Mouse (Mus musculus) mouse embryonic stem cell (cell line): Measurements from ENCODE around the gene Zdhhc1.

Source experiments
- in situ Hi-C, 2 experiments: fragments of 300-500 bp; cut with MboI; formaldehyde crosslinking; loops; 1 replicate in 1 of 2; 3 replicates in 1 of 2; pipeline ENCODE4 v1.14.3; 2019 to 2020; ENCODE audit warnings: low sequenced_read_pairs in 2 of 2, low pct_unique_long_range_greater_than_20kb in 1 of 2, mixed read lengths in 1 of 2; ENCODE audit not compliant: unreplicated experiment in 1 of 2

Zdhhc1 gene

DNA sequence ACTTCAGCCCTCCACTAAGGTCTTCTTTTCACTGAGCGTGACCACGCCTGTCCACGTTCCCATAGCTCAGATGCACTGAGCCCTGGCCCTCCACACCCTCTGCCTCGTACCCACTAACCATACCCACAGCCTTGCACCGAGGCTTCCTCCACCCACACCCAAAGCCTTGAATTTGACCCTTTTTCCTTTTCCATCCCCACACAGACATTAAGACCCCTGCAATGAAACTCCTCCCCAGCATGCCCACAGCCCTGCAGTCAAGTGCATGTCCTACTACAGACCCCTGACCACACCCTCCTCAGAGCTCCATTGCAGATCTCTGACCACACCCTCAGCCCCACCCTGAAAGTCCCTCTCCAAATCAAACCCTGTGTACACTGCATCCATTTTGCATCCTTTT lies 26.9 kb downstream of the Zdhhc1 start:
- in situ Hi-C loops: loop anchor here in 1 of 2 experiments (5.0 kb wide), 1 partner anchor 33 kb away; no protein-coding TSS in a partner anchor

DNA sequence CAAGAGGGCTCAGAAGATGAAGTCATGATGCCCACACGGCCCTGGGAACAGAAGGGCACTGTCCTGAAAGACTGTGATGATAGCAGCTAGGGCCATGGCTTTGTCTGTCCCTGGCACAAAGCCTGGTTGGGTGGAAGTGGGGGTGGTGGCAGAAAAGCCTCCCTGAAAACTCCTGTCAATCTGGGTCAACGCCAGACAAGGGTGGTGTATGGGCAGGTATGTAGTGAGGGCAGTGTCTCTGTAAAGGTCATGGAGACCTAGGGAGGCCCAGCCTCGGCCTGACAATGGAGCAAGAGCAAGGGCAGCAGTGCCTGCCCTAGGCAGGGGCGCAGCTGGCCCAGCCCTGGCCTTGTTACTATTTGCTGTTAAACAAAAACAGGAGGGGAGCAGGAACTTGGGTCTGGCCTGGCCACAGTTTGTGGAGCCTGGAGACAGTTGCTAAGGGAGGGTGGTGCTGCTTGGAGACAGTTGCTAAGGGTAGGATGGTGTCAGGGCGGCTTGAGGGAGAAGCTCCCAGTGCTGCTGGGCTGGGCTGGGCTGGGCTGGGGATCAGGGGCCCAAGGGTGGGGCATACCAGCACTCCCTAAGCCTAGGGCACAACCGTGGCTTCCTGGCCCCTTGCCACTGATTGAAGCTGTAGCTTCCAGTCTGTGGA lies 27.5 kb downstream of the Zdhhc1 start:
- in situ Hi-C loops: no loop called here

DNA sequence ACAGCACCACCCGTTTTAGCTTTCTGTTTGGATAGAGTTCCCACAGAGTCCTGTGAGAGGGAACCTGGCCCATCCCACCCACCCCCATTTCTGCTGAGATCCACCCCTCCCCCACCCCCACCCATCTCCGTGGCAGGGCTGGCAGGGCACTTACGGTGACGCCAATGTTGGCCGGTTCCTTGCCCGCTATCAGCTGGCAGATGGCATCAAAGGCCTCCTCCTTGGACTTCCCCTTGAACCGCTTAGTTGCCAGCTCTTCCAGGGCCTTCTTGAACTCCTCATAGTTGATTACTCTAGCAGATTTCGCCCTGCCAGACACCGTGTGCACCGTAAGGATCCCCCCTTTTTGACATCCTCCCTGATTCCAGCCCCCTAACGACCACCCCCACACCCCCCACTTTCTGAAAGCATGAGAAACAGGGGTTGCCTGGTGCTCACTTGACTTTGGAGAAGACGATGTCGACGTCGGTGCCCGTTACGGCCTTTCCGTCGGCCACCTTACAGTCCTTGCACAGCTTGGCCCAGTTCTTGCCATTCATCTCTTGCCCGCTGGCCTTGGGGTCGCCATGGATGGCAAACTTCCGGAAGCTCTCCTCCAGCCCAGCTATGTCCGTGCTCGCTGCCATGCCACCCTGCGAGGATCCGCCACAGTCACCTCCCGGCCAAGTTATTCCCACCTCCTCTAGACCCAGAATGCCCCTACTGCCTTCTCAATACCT lies 28.5 kb downstream of the Zdhhc1 start:
- in situ Hi-C loops: no loop called here

DNA sequence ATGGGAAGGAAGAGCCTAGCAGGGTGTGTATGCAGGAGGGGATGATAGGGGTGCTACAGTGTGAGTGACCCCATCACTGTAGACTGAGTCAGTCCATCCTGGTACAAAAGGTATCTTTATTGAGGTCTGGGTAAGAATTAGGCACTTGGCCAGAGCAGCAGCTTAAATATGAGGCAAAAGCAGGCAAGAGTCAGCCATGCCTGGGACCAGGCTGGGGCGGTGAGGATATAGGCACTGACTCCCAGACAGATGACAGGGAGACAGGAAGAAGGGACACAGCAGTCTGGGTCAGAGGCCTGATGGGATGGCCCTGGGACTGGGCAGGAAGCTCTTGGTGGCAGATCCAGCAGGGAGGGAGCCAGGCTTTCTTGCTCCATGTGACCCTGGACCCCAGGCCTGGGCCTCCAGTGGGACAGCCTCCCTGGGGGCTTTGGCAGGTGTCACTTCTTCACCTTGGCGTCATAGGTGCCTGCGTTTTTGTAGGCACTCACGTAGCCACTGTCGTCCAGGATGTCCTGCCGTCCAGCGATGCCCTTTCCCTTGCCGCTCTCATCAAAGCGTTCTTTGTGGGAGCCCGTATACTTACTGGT lies 29.2 kb downstream of the Zdhhc1 start:
- in situ Hi-C loops: no loop called here

DNA sequence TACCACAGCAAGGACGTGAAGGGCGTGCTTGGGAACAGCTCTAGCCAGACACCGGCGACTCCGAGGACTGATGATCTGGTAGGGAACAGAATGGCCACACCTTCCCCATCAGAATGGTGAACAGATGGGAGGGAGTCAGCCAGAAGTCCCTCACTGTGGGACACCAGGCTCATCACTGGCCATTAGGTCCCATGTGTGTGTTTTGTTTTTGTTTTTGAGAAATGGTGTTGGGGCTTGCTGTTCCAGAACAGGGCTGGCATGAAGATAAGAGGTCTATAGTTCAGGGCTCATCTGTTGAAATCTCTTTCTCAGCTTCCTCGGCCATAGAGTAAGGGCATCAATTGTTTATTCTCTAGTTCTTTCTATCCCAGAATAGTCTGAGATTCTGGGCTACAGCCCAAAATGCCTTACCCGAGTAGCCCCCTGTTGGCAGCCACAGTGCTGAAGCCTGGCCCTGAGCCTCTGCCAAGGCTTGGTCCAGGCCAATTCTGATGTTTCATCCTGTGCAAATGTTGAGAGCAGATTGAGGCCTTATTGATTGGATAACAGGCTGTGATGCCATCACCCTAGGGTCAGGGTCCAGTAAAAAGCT lies 29.9 kb downstream of the Zdhhc1 start:
- in situ Hi-C loops: no loop called here

DNA sequence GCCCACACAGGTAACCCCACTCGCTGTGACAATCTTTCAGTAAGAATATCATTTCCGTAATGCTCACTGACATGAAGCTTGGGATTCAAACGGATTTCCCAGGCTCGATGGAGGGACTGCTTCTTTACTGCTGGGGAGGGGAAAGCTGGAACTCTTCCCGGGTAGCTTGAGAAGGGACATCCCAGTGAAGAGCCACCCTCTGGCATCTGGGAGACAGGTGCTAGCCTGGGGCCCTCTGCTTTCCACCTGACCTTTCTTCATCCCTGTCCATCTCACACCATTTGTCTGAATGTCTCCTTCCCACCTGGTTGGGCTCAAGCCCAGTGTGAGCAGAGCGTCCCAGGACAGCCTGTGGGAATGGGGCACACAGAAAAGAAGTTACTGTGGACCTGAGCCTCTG lies 30.5 kb downstream of the Zdhhc1 start:
- in situ Hi-C loops: no loop called here

DNA sequence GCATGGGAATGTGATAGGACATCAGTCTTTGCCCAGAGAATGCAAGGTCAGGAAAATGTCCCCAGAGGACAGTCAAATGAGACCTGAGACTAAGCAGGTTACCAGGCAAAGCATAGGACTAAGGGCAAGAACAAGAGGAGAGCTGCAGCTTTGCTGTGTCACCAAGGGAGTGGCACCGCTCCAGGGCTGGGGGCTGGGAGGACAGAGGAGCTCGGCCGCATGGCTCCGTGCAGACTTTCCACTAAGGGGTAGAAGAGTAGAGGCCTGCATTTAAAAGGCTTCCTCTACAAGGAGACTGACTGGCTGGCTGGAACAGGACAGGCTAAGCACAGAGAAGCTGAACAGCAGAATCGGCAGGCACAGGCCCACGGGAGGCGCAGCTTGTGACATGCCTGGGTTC lies 32.1 kb downstream of the Zdhhc1 start:
- in situ Hi-C loops: no loop called here

DNA sequence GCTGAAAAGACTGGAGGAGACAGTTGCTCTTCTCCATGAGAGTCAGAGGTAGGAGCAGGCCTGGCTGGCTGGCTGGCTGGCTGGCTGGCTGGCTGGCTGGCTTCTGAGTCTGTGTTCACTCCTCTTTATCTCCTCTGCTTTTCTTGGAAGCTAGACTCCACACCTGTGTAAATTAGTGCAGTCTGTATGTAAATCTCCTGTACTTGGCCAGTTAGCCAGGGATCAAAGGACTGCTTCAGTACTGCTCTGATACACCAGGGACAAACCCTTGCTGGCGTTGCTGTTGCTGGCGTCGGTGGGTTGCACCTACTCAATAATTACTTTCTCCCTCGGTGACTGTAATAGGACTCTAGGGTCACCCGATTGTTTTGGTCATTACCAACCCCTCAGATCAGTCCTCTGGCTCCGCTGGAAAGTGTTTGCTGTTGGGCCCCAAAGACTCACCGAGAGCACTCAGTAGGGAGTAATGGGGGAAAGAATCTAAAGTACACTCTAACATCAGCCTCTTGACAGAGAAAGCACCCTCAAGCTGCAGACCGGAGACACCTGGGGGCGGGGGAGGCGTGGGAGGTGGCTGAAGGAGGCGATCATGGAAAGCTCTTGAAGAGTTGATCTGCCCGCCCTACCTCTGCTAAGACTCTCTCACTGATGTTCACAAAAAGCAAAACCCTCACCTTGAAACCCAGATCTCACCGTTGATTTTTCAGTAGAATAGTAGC lies 35.5 kb downstream of the Zdhhc1 start:
- in situ Hi-C loops: no loop called here

DNA sequence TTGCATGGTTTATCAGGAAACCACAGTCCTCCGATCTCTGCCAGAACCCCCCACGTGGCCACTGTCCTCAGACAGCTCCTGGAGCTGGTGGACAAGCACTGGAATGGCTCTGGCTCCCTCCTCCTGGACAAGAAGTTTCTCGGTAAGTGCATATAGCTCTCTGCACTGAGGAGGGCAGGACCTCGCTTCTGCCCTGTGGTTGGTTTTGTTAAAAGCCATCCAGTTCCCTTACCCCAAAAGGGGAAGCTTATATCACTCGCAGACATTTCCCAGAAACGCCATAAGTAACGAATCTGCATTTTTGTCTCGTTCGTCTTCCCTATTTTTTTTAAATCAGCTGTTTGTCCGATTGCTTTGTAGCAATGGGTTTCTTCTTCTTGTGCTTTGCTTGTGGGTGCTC lies 41.5 kb downstream of the Zdhhc1 start:
- in situ Hi-C loops: no loop called here

DNA sequence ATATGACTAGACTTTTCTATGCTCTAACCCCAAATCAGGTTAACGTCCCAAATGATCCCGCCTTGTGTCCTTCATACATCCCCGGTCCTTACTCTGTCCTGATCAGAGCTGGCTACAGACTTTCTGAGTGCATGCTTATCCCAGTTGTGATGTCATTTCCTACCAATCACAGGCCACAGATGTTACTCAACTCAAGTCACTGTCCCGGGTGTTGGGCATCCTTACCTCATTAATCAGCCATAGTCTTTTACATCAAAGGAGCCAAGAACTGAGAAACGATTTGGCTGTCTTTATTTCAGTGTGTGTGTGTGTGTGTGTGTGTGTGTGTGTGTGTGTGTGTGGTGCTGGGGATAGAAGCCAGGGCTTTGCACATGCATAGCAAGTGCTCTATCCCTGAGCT lies 42.6 kb downstream of the Zdhhc1 start:
- in situ Hi-C loops: no loop called here

DNA sequence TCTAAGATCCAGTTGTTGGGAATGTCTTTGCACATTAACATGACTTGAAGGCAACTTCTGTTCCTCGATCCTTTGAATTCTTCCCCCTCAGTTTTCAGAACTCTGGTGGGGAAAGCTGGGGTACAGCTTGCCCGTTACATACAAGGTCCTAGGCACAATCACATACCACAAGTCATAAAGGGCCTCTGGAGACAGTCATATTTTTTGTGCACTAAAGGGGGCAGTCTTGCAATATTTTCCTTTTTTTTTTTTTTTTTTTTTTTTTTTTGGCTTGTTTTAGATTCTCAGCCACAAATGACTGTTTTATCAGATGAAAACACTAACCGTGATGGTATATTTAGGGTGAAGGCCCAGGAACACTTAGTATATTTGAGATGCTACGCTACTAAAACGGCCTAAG lies 43.4 kb downstream of the Zdhhc1 start:
- in situ Hi-C loops: no loop called here

DNA sequence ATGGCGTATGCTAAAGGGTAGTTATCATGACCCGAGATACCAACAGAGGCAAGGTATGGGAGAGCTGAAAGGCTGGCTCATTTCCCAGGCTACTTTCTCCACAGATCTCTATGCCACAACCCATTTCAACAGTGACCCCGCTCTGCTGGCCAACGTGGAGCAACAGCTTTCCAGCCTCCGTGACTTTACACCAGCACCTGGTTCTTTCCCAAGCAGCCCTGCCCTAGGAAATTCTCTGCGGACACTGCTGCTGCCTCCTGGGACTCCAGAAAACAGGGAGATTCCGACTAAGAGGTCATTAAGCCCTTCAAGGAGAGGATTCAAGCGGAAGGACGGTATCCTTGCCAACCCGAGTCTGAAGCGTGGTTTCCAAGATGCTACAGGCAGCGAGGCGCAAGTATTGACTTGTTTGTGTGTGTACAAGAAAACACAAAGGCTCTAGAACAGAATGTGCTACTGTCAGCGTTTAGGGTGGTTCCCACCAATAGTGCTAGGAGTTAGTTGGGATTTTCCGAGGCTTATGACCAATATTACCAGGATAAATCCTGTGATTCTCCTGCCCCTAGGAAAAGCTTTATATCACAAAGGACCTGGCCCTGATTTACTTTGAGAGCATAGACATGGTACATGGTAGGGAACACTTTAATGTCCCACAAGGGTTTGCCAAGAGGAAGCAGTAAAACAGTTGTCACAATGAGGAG lies 44.6 kb downstream of the Zdhhc1 start:
- in situ Hi-C loops: no loop called here

DNA sequence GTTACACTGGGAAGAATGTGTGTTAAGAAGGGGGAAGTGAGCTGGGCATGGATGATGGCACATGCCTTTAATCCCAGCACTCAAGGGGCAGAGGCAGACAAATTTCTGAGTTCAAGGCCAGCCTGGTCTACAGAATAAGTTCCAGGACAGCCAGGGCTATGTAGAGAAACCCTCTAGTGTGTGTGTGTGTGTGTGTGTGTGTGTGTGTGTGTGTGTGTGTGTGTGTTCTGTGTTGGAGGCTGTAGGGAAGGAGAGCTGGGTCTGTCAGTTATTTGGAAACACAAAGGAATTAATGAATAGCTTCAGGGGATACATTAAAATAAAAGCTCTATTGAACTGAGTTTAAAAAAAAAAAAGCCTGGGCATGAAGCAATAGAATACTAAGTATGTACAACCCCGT lies 45.7 kb downstream of the Zdhhc1 start:
- in situ Hi-C loops: no loop called here

DNA sequence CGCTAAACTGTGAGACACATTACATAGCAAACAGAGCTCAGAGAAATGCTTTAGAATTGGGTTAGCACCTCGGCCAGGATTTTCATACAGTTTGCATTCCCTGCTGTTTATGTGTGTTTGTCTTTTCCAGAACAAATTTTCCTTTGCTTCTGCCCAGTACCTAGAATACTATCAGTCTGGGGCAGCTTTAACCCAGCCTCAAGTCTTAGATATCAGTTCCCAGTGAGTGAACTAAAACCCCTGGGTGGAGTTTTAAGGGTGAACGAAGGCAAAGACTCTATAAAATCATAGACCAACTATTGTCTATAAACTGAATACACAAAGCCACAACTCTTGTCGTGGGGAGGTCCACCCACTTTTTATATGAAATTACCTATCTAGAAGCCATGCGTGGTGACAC lies 48.1 kb downstream of the Zdhhc1 start:
- in situ Hi-C loops: no loop called here

DNA sequence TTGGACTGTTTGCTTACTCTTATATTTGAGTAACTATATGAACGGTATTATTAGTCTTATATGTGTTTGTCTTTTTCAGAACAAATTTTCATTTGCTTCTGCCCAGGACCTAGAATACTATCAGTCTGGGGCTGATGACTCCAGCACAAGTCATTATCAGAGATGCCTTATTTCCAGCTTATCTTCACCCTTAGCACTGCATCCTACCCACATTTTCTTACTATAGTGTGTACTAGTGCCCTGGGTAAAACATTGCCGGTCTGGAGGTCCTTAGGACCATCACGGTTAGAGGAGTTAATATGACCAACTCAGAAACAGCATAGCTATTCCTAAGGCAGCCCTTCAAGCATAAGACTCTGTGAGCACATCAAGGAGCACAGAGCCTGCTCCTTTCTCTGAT lies 48.5 kb downstream of the Zdhhc1 start:
- in situ Hi-C loops: no loop called here

DNA sequence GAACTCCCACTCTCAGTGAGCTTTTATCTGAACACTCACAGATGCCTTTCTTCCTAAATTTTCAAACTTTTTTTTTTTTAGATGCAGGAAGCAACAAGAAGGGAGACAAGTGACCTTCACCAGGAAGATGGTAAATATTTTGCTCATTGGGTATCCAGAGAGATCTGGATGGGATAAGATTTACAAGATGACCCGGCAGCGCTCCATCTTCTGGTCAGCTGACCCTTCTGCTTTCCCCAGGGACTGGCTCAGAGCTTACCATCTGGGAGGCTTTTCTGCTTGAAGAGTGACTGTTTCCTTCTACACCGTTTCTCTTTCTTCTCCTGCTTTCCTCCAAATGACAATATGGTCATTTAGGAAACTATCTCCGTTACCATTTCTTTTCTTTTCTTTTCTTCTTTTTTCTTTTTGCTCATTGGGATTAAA lies 50.6 kb downstream of the Zdhhc1 start:
- in situ Hi-C loops: no loop called here

DNA sequence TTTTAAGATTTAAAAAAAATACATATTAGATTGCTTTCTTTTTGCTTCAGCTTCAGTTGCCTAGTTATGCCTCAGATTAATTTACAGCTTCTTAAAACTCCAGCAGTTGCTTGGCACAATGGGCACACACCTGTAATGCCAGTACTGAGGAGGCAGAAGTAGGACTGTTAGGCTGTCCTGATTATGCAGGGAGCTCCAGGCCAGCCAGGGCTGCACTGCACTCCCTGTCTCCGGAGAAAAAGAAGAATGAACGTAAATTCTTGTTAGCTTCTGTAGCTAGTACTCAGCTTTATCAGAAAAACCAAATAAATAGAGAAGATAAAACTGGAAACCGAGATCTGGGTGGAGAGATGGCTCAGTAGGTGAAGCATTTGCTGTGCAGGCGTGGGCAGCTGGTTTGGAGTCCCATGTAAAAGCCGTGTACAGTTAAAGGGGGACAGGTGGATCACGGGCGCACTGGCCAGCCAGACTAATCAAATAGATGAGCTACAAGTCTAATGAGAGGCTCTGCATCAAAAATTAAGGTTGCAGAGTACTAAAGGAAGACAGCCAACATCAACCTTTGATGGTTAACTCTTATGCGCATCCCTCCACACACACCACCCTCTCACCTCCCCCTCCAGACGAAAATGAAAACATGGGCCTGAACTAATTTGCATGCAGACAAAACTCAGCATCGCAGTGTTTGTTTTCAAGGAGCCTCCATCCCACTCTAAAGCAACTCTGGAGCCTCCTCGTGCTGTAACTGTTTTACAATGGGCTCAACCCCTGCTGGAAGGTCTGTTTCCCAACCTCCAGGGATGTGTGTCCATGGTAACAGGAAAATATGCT lies 51.2 kb downstream of the Zdhhc1 start:
- in situ Hi-C loops: no loop called here

DNA sequence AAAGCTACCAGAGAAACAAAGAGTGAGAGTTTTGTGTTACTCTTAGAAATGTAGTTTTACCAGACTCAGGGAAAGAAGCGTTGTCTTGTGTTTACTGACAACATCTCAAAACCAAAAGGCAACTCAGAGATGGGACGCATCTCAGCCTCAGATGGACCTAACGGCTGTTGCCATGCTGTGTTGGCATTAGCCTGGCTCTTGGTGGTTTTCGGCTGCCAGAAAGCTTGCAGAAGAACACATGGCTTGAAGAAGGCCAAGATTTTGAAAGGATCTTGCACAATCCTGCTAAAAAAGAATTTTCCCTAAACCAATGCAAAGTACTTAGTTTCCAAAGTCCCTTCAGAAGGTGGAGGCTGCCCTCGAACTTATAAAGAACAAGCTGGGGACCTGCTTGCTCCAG lies 54.0 kb downstream of the Zdhhc1 start:
- in situ Hi-C loops: no loop called here
